Comparison of ENCODE assay signal across 24 mouse cellular contexts in genomic region chr4:104716506-104716905, GRCm38 (mm10). TPM values are rescaled to one million over a fixed set of nuclear protein-coding genes. Genes with fewer than 3 reads are reported as not detected.
A peak's percentile ranks its signal among the peaks of the same experiment; 100 is the strongest.
DNase-seq lines count a peak whose midpoint lies in the region; ATAC-seq and TF ChIP-seq lines count a peak whose summit lies in the region.
"Had no signal": no experiment of that assay in that cellular context is flagged by ENCODE, and none has a peak within 500 bp of the region (broad histone marks: within the 10 kb centered on the region; RNA-seq: fewer than 3 reads in every experiment).

No protein-coding gene starts in this region.

- intact Hi-C loops in left cerebral cortex, adult 2 months (cut with DNase I), result no loop called here
- intact Hi-C loops in left cerebral cortex, postnatal 10 days (cut with DNase I), result no loop called here

- no peaks in the 10 kb centered on the region for H3K27me3 ChIP-seq in forebrain, embryonic 14.5 days (replicated peaks; ENCODE audit: control insufficient read depth, insufficient read depth, low read length)
- H3K27me3 ChIP-seq in forebrain, embryonic 10.5 days (ENCODE audit: poor library complexity, severe bottlenecking), result no peaks in the 10 kb centered on the region
- H3K27me3 ChIP-seq in forebrain, postnatal 0 days (ENCODE audit: insufficient read depth, low read length), result no peaks in the 10 kb centered on the region
- H3K27me3 ChIP-seq: embryonic facial prominence, embryonic 15.5 days; heart, embryonic 12.5 days; intestine, embryonic 15.5 days had no signal

- 0 out of 2 replicates have a peak overlapping the region, but pooled peaks have one; percentile 11 for H3K27ac ChIP-seq in forebrain, embryonic 14.5 days (ENCODE audit: low read depth, low read length)
- no peak overlapping the region for H3K27ac ChIP-seq in forebrain, embryonic 10.5 days
- H3K27ac ChIP-seq in left cerebral cortex, adult 2 months, result peak overlapping the region; percentile 36; the same call in 1 of the 2 replicates
- H3K27ac ChIP-seq in forebrain, postnatal 0 days (ENCODE audit: low read depth, low read length), result peak overlapping the region; percentile 1; the same call in 1 of the 2 replicates
- H3K27ac ChIP-seq: embryonic facial prominence, embryonic 15.5 days; hindbrain, embryonic 10.5 days; hindbrain, embryonic 14.5 days; intestine, embryonic 15.5 days had no signal

- H3K36me3 ChIP-seq in forebrain, embryonic 14.5 days (ENCODE audit: control insufficient read depth, insufficient read depth, low read length), result peaks cover 4% of the 10 kb centered on the region; the same call in 1 of the 2 replicates
- H3K36me3 ChIP-seq in forebrain, embryonic 10.5 days (replicated peaks), result no peaks in the 10 kb centered on the region
- H3K36me3 ChIP-seq in forebrain, postnatal 0 days (ENCODE audit: insufficient read depth), result no peaks in the 10 kb centered on the region
- H3K36me3 ChIP-seq: embryonic facial prominence, embryonic 15.5 days; heart, embryonic 12.5 days; hindbrain, embryonic 10.5 days; intestine, embryonic 15.5 days had no signal

- no peak for TF ChIP-seq CTCF in left cerebral cortex, adult 2 months (IDR thresholded peaks at IDR 0.05)
- TF ChIP-seq CTCF in forebrain, postnatal 0 days (IDR thresholded peaks at IDR 0.05; ENCODE audit: low read depth), result no peak

- DNase-seq in forebrain, embryonic 14.5 days (ENCODE audit: low spot score), result peak; percentile 59
- no peak for DNase-seq in forebrain, embryonic 10.5 days (ENCODE audit: extremely low spot score, low spot score)
- no peak for DNase-seq in left cerebral cortex, adult 2 months (ENCODE audit: extremely low spot score in 1 of 2, low spot score in 2 of 2)
- DNase-seq in left cerebral cortex, postnatal 10 days (ENCODE audit: extremely low spot score in 1 of 2, low spot score in 2 of 2), result no peak
- DNase-seq in forebrain, postnatal 0 days, result peak; percentile 68
- no peak for DNase-seq in retina, postnatal 1 day
- no peak for DNase-seq in retina, embryonic 14.5 days (ENCODE audit: low spot score)
- DNase-seq: adrenal gland, adult 2 months; adrenal gland, postnatal 25 days; cerebellum, adult 11 months; cerebellum, adult 9-11 months; cerebellum, postnatal 36 days; gastrocnemius, postnatal 14 days; kidney, adult 18-20 months had no signal

- H3K4me3 ChIP-seq in forebrain, embryonic 14.5 days (ENCODE audit: low read depth, low read length), result no peak overlapping the region
- no peak overlapping the region for H3K4me3 ChIP-seq in forebrain, embryonic 10.5 days
- H3K4me3 ChIP-seq in left cerebral cortex, adult 2 months, result no peak overlapping the region
- no peak overlapping the region for H3K4me3 ChIP-seq in forebrain, postnatal 0 days (ENCODE audit: low read depth, low read length)
- H3K4me3 ChIP-seq: embryonic facial prominence, embryonic 15.5 days; erythroblast, embryonic 14.5 days; heart, embryonic 12.5 days; hindbrain, embryonic 10.5 days; intestine, embryonic 15.5 days had no signal

- no peaks in the 10 kb centered on the region for H3K9me3 ChIP-seq in forebrain, embryonic 14.5 days (replicated peaks; ENCODE audit: control insufficient read depth, low read length)
- H3K9me3 ChIP-seq in forebrain, embryonic 10.5 days, result no peaks in the 10 kb centered on the region
- H3K9me3 ChIP-seq in forebrain, postnatal 0 days (ENCODE audit: low read length), result no peaks in the 10 kb centered on the region
- H3K9me3 ChIP-seq: embryonic facial prominence, embryonic 15.5 days; heart, embryonic 12.5 days; hindbrain, embryonic 10.5 days; intestine, embryonic 15.5 days had no signal

- no peak overlapping the region for H3K9ac ChIP-seq in forebrain, embryonic 14.5 days (ENCODE audit: low read length)
- H3K9ac ChIP-seq in forebrain, postnatal 0 days, result no peak overlapping the region
- H3K9ac ChIP-seq: embryonic facial prominence, embryonic 15.5 days; heart, embryonic 12.5 days; hindbrain, embryonic 14.5 days; intestine, embryonic 15.5 days had no signal

- no peak for ATAC-seq in forebrain, embryonic 14.5 days
- peak; percentile 40; the same call in 1 of the 2 replicates for ATAC-seq in forebrain, postnatal 0 days

- WGBS in forebrain, embryonic 14.5 days, result 20% methylated on average over 1 of the region's 1 CpGs
- WGBS in forebrain, embryonic 10.5 days, result 93% methylated on average over 1 of the region's 1 CpGs
- WGBS in forebrain, postnatal 0 days, result 35% methylated on average over 1 of the region's 1 CpGs

- H3K4me1 ChIP-seq in forebrain, embryonic 14.5 days (ENCODE audit: control insufficient read depth, insufficient read depth, low read length), result peaks cover 42% of the 10 kb centered on the region
- H3K4me1 ChIP-seq in forebrain, embryonic 10.5 days, result peaks cover 31% of the 10 kb centered on the region
- 0 out of 2 replicates have a peak, but pooled peaks cover 13% of the 10 kb centered on the region for H3K4me1 ChIP-seq in forebrain, postnatal 0 days (ENCODE audit: insufficient read depth)

- no peak overlapping the region for H3K4me2 ChIP-seq in forebrain, embryonic 14.5 days (ENCODE audit: low read length)
- no peak overlapping the region for H3K4me2 ChIP-seq in forebrain, postnatal 0 days (ENCODE audit: low read depth)
- H3K4me2 ChIP-seq: embryonic facial prominence, embryonic 15.5 days; heart, embryonic 12.5 days; hindbrain, embryonic 14.5 days; intestine, embryonic 15.5 days had no signal

RNA-seq across cellular contexts. Expression of gene C8b, which starts 49.6 kb away (rescaled TPM):
- not detected in 2 replicates for polyA plus RNA-seq in forebrain, embryonic 14.5 days (2014; fragmentation: Nextera tagmentation; extraction: Ambion mirVana)
- 0.11 TPM in 1 of 2 replicates, not detected in the other for polyA plus RNA-seq in forebrain, embryonic 10.5 days (2016; fragmentation: Nextera tagmentation; extraction: Ambion mirVana)
- under 1 TPM; 0.20 to 0.26 TPM for total RNA-seq in left cerebral cortex, adult 2 months (2021)
- under 1 TPM; 0.26 to 0.54 TPM for total RNA-seq in left cerebral cortex, postnatal 10 days (2021)
- total RNA-seq in forebrain, postnatal 0 days (2014; rRNA removed), result 0.15 and 0.86 TPM in 2 replicates
- polyA plus RNA-seq in forebrain, postnatal 0 days (2015; fragmentation: Nextera tagmentation; extraction: Ambion mirVana), result 0.16 and 0.18 TPM in 2 replicates
- total RNA-seq: gastrocnemius, postnatal 14 days; granulocyte monocyte progenitor cell, adult 5-6 weeks; heart, adult 8-10 months; heart, postnatal 25 days had no signal
- polyA plus RNA-seq: embryonic facial prominence, embryonic 11.5 days; erythroblast, embryonic 14.5 days; heart, embryonic 12.5 days had no signal

Comparison
In these comparisons a context has a peak if more than half of its experiments do, and no peak if none do; other contexts are left out.
1. DNase-seq: peak in forebrain, embryonic 14.5 days (single experiment) and forebrain, postnatal 0 days (single experiment); none in forebrain, embryonic 10.5 days (single experiment), left cerebral cortex, adult 2 months (0 of 2), left cerebral cortex, postnatal 10 days (0 of 2), retina, postnatal 1 day (single experiment) and retina, embryonic 14.5 days (single experiment).